Mouse (Mus musculus) MEL (cell line): ENCODE data around the gene Slc25a19.

Experiments used
- BHLHE40 ChIP-seq: IDR thresholded peaks from 2 replicates; pipeline ENCODE4 v1.6.1; 2012; ENCODE audit warnings: low read depth, mild to moderate bottlenecking, inconsistent platforms, low read length, improper control_type of control experiment, borderline replicate concordance
- CTCF ChIP-seq, 3 experiments: IDR thresholded peaks in 2 of 3; conservative IDR thresholded peaks in 1 of 3; 2 replicates each; pipeline ENCODE4 v1.5.1; 2011 to 2012; ENCODE audit warnings: low read length in 3 of 3, low read depth in 2 of 3, mild to moderate bottlenecking in 2 of 3, improper control_type of control experiment in 1 of 3, inconsistent platforms in 1 of 3, mixed read lengths in 1 of 3, moderate library complexity in 1 of 3; ENCODE audit not compliant: control insufficient read depth in 1 of 3, insufficient read depth in 1 of 3, poor library complexity in 1 of 3, severe bottlenecking in 1 of 3
- EP300 ChIP-seq, 2 experiments: IDR thresholded peaks; 2 replicates each; pipeline ENCODE4 v1.6.1; 2011; ENCODE audit warnings: improper control_type of control experiment in 2 of 2, low read length in 2 of 2, low read depth in 1 of 2, mild to moderate bottlenecking in 1 of 2
- GATA1 ChIP-seq: IDR thresholded peaks from 2 replicates; pipeline ENCODE4 v1.6.1; 2011; ENCODE audit warnings: low read depth, low read length, improper control_type of control experiment
- MAX ChIP-seq: IDR thresholded peaks from 2 replicates; pipeline ENCODE4 v1.6.1; 2011; ENCODE audit warnings: low read length, improper control_type of control experiment
- MYC ChIP-seq: IDR thresholded peaks from 2 replicates; pipeline ENCODE4 v1.6.1; 2011; ENCODE audit warnings: low read depth, mild to moderate bottlenecking, low read length, improper control_type of control experiment, moderate library complexity
- POLR2A ChIP-seq, 2 experiments: IDR thresholded peaks; 2 replicates each; pipeline ENCODE4 v1.6.1; 2011 to 2012; ENCODE audit warnings: low read length in 2 of 2, mild to moderate bottlenecking in 2 of 2, control low read depth in 1 of 2, improper control_type of control experiment in 1 of 2, low read depth in 1 of 2, moderate library complexity in 1 of 2; ENCODE audit not compliant: control insufficient read depth in 1 of 2, insufficient read depth in 1 of 2, poor library complexity in 1 of 2
- RAD21 ChIP-seq: IDR thresholded peaks from 2 replicates; pipeline ENCODE4 v1.6.1; 2011; ENCODE audit warnings: mild to moderate bottlenecking, low read depth, low read length, improper control_type of control experiment
- SIN3A ChIP-seq: IDR thresholded peaks from 2 replicates; pipeline ENCODE4 v1.6.1; 2012; ENCODE audit warnings: low read length, improper control_type of control experiment, inconsistent platforms
- ZMIZ1 ChIP-seq: IDR thresholded peaks from 2 replicates; pipeline ENCODE4 v1.6.1; 2012; ENCODE audit warnings: low read depth, mild to moderate bottlenecking, inconsistent platforms, low read length, improper control_type of control experiment, moderate library complexity
- ZNF384 ChIP-seq: IDR thresholded peaks from 2 replicates; pipeline ENCODE4 v1.6.1; 2012; ENCODE audit warnings: low read depth, mild to moderate bottlenecking, inconsistent platforms, low read length, improper control_type of control experiment

DNA sequence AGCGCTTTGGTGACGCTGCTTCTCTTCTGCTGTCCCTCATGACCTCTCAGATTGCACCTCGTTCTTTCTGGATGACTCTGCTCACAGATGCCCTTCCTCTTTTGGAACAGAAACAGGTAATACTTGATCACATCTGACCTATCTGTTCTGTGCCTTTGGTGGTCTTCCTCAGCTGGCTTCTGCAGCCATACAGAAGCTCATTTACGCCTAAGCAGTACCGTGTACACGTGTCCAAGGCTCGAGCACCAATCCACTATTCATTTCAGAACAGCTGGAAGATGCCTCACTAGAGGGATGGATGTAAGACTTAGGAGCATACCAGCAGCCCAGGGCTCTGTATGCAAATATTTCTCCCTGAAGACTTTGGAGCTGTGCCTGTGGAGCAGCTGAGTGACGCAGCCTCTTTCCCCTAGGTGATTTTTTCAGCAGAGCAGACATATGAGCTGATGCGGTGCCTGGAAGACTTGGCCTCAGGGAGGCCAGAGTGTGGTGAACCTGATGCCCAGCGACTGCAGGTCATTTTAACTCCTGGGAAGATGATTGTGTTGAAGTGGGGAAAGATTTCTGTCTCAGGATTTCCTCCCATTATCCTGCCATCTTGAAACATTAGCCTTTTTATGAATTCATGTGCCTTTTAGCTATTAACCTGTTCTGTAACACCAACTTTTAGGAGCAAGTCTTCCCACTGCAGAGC lies 45.0 kb downstream of the Slc25a19 start:
- no peak for TF ChIP-seq MYC
- TF ChIP-seq GATA1: no peak
- no peak for TF ChIP-seq CTCF (IDR thresholded peaks at IDR 0.05 in 2 of 3, conservative IDR thresholded peaks at IDR 0.05 in 1 of 3; ENCODE audit: control insufficient read depth in 1 of 3, insufficient read depth in 1 of 3, low read depth in 2 of 3, low read length in 3 of 3, poor library complexity in 1 of 3, severe bottlenecking in 1 of 3)
- TF ChIP-seq SIN3A: no peak
- TF ChIP-seq MAX: no peak
- no peak for TF ChIP-seq BHLHE40
- no peak; the same call in none of the 2 replicates for TF ChIP-seq ZMIZ1
- no peak for TF ChIP-seq RAD21
- no peak for TF ChIP-seq ZNF384
- peak in 1 of 2 experiments; percentile 64; a peak in 2 of 4 replicates for TF ChIP-seq POLR2A (IDR thresholded peaks at IDR 0.05; ENCODE audit: control insufficient read depth in 1 of 2, insufficient read depth in 1 of 2, low read depth in 1 of 2, low read length in 2 of 2, poor library complexity in 1 of 2)
- no peak for TF ChIP-seq EP300 (IDR thresholded peaks at IDR 0.05; ENCODE audit: low read depth in 1 of 2, low read length in 2 of 2)
